Mouse (Mus musculus) kidney, adult 2 months (tissue): ENCODE results near the gene Nprl2.
"Not testable (repeated sequence)": the region's sequence is repeated elsewhere in the genome, so short reads cannot be mapped to it uniquely, and the experiment has no call there.

ENCODE experiments used
- CTCF ChIP-seq: fragments of 200-500 bp; conservative IDR thresholded peaks from 2 replicates; pipeline ENCODE4 v1.5.1; 2011; ENCODE audit warnings: low read depth, mild to moderate bottlenecking, control low read depth, low read length, moderate library complexity, mixed read lengths; ENCODE audit not compliant: insufficient read depth, insufficient read length
- POLR2A ChIP-seq: fragments of 200-500 bp; IDR thresholded peaks from one replicate; pipeline ENCODE4 v1.6.1; 2011; ENCODE audit warnings: low read depth, low read length, control low read depth

DNA sequence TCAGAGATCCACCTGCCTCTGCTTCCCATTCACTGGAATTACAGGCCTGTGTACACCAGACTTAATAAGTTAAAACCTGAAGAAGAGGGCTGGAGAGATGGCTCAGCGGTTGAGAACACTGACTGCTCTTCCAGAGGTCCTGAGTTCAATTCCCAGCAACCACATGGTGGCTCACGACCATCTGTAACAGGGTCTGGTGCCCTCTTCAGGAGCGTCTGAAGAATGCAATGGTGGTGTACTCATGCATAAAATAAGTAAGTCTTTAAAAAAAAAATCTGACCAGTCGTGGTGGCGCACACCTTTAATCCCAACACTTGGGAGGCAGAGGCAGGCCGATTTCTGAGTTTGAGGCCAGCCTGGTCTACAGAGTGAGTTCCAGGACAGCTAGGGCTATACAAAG, 31.7 kb downstream of the Nprl2 start:
- TF ChIP-seq POLR2A, CTCF: not testable (repeated sequence)
